Mouse (Mus musculus): Measurements from ENCODE around the gene Golga2. TPM values are rescaled to one million over a fixed set of nuclear protein-coding genes. Genes with fewer than 3 reads are reported as not detected.
A peak's percentile ranks its signal among the peaks of the same experiment; 100 is the strongest.

The Golga2 gene
- total RNA-seq, 1 experiment from 2014 or later, result 55.3 TPM

- no peak for ATAC-seq (replicated peaks; ENCODE audit: insufficient number of reproducible peaks, low FRiP score, low TSS enrichment, poor library complexity, severe bottlenecking)
Observed at GRCm38 (mm10) chr2:32311443-32312317, 24.5 kb downstream of the Golga2 start.

- peak; percentile 71 for ATAC-seq (replicated peaks; ENCODE audit: insufficient number of reproducible peaks, low FRiP score, low TSS enrichment, poor library complexity, severe bottlenecking)
Observed at GRCm38 (mm10) chr2:32312318-32312964, 25.3 kb downstream of the Golga2 start.

GRCm38 (mm10) chr2:32314831-32315230, 27.6 kb downstream of the Golga2 start:
- no peak for ATAC-seq (replicated peaks; ENCODE audit: insufficient number of reproducible peaks, low FRiP score, low TSS enrichment, poor library complexity, severe bottlenecking)

GRCm38 (mm10) chr2:32315751-32316150, 28.6 kb downstream of the Golga2 start:
- ATAC-seq (replicated peaks; ENCODE audit: insufficient number of reproducible peaks, low FRiP score, low TSS enrichment, poor library complexity, severe bottlenecking), result no peak

GRCm38 (mm10) chr2:32316887-32317656, 29.9 kb downstream of the Golga2 start:
- ATAC-seq (replicated peaks; ENCODE audit: insufficient number of reproducible peaks, low FRiP score, low TSS enrichment, poor library complexity, severe bottlenecking), result no peak

GRCm38 (mm10) chr2:32317791-32318417, 30.7 kb downstream of the Golga2 start:
- ATAC-seq (replicated peaks; ENCODE audit: insufficient number of reproducible peaks, low FRiP score, low TSS enrichment, poor library complexity, severe bottlenecking), result 0 out of 2 replicates have a peak, but pooled peaks have one; percentile 19

- no peak for ATAC-seq (replicated peaks; ENCODE audit: insufficient number of reproducible peaks, low FRiP score, low TSS enrichment, poor library complexity, severe bottlenecking)
Observed at GRCm38 (mm10) chr2:32318709-32319585, 31.8 kb downstream of the Golga2 start.

GRCm38 (mm10) chr2:32319586-32320580, 32.7 kb downstream of the Golga2 start:
- ATAC-seq (replicated peaks; ENCODE audit: insufficient number of reproducible peaks, low FRiP score, low TSS enrichment, poor library complexity, severe bottlenecking), result no peak

GRCm38 (mm10) chr2:32320721-32321120, 33.5 kb downstream of the Golga2 start:
- no peak for ATAC-seq (replicated peaks; ENCODE audit: insufficient number of reproducible peaks, low FRiP score, low TSS enrichment, poor library complexity, severe bottlenecking)

- no peak for ATAC-seq (replicated peaks; ENCODE audit: insufficient number of reproducible peaks, low FRiP score, low TSS enrichment, poor library complexity, severe bottlenecking)
Observed at GRCm38 (mm10) chr2:32321591-32322298, 34.6 kb downstream of the Golga2 start.

- ATAC-seq (replicated peaks; ENCODE audit: insufficient number of reproducible peaks, low FRiP score, low TSS enrichment, poor library complexity, severe bottlenecking), result no peak
Observed at GRCm38 (mm10) chr2:32322754-32323741, 35.9 kb downstream of the Golga2 start.

- ATAC-seq (replicated peaks; ENCODE audit: insufficient number of reproducible peaks, low FRiP score, low TSS enrichment, poor library complexity, severe bottlenecking), result no peak
Observed at GRCm38 (mm10) chr2:32324322-32324721, 37.1 kb downstream of the Golga2 start.

- ATAC-seq (replicated peaks; ENCODE audit: insufficient number of reproducible peaks, low FRiP score, low TSS enrichment, poor library complexity, severe bottlenecking), result no peak
Observed at GRCm38 (mm10) chr2:32325342-32325741, 38.2 kb downstream of the Golga2 start.

GRCm38 (mm10) chr2:32327200-32327599, 40.0 kb downstream of the Golga2 start:
- ATAC-seq (replicated peaks; ENCODE audit: insufficient number of reproducible peaks, low FRiP score, low TSS enrichment, poor library complexity, severe bottlenecking), result no peak

GRCm38 (mm10) chr2:32328911-32329460, 41.8 kb downstream of the Golga2 start:
- ATAC-seq (replicated peaks; ENCODE audit: insufficient number of reproducible peaks, low FRiP score, low TSS enrichment, poor library complexity, severe bottlenecking), result no peak
